Mouse (Mus musculus) CH12.LX (cell line): ENCODE measurements at regions not wholly inside any gene's neighbourhood (a gene's known extent, or its start where the extent isn't known, plus 50 kb on each side); places are given as distances from the start of the nearest gene placed in this dataset.

Experiments used
- DNase-seq: peaks from one replicate; pipeline ENCODE4 v3.0.0-alpha.2; 2013; ENCODE audit errors: extremely low read depth
- H3K27ac ChIP-seq: 2 replicates; pipeline ENCODE4 v1.5.1; 2012; ENCODE audit warnings: low read depth, mild to moderate bottlenecking, control low read depth, moderate library complexity; ENCODE audit not compliant: insufficient read depth
- H3K27me3 ChIP-seq: replicated peaks from 2 replicates; pipeline ENCODE3; 2012; ENCODE audit warnings: inconsistent platforms
- H3K36me3 ChIP-seq, 2 experiments: replicated peaks in 1 of 2; 2 replicates each; pipeline versions ENCODE3 to v1.6.1; 2012; ENCODE audit warnings: inconsistent platforms in 1 of 2, low read length in 1 of 2, mild to moderate bottlenecking in 1 of 2, mixed read lengths in 1 of 2, moderate library complexity in 1 of 2; ENCODE audit not compliant: control insufficient read depth in 1 of 2, insufficient read depth in 1 of 2
- H3K4me1 ChIP-seq, 2 experiments: 2 replicates each; pipeline ENCODE4 v1.6.1; 2012; ENCODE audit warnings: inconsistent platforms in 1 of 2, moderate library complexity in 1 of 2; ENCODE audit not compliant: insufficient read depth in 2 of 2, control insufficient read depth in 1 of 2
- H3K4me2 ChIP-seq: 2 replicates; pipeline ENCODE4 v1.6.1; 2012; ENCODE audit warnings: low read depth, mild to moderate bottlenecking, control low read depth; ENCODE audit not compliant: poor library complexity, insufficient read depth, severe bottlenecking
- H3K4me3 ChIP-seq, 3 experiments: fragments of 150-350 bp in 1 of 3; sonication (generic) in 1 of 3; replicated peaks in 1 of 3; 2 replicates each; pipeline versions ENCODE3 to v1.5.1; 2011 to 2012; ENCODE audit warnings: low read depth in 2 of 3, low read length in 2 of 3, mild to moderate bottlenecking in 2 of 3, moderate library complexity in 2 of 3, control low read depth in 1 of 3, improper control_type of control experiment in 1 of 3, inconsistent platforms in 1 of 3, mixed read lengths in 1 of 3; ENCODE audit not compliant: poor library complexity in 1 of 3
- H3K79me2 ChIP-seq: replicated peaks from 2 replicates; pipeline ENCODE4 v1.6.1; 2012; ENCODE audit warnings: mild to moderate bottlenecking, moderate library complexity; ENCODE audit not compliant: control insufficient read depth, poor library complexity, insufficient read depth, severe bottlenecking; ENCODE audit errors: extremely low read depth
- H3K9ac ChIP-seq: 2 replicates; pipeline ENCODE4 v1.6.1; 2012; ENCODE audit warnings: low read depth, mild to moderate bottlenecking, control low read depth, moderate library complexity; ENCODE audit not compliant: insufficient read depth
- H3K9me3 ChIP-seq: replicated peaks from 2 replicates; pipeline ENCODE3; 2012; ENCODE audit warnings: low read length, inconsistent platforms, mixed read lengths
- BHLHE40 ChIP-seq: IDR thresholded peaks from 2 replicates; pipeline ENCODE4 v1.6.1; 2011; ENCODE audit warnings: mild to moderate bottlenecking, low read depth, low read length, improper control_type of control experiment
- CHD2 ChIP-seq: IDR thresholded peaks from 2 replicates; pipeline ENCODE4 v1.6.1; 2011; ENCODE audit warnings: low read length, improper control_type of control experiment
- CTCF ChIP-seq, 2 experiments: IDR thresholded peaks in 1 of 2; conservative IDR thresholded peaks in 1 of 2; 2 replicates each; pipeline ENCODE4 v1.5.1; 2011 to 2012; ENCODE audit warnings: low read depth in 2 of 2, low read length in 2 of 2, improper control_type of control experiment in 1 of 2, inconsistent platforms in 1 of 2, mild to moderate bottlenecking in 1 of 2, moderate library complexity in 1 of 2
- ELF1 ChIP-seq: IDR thresholded peaks from 2 replicates; pipeline ENCODE4 v1.6.1; 2014; ENCODE audit warnings: low read depth, mild to moderate bottlenecking, inconsistent platforms, low read length, improper control_type of control experiment
- EP300 ChIP-seq: IDR thresholded peaks from 2 replicates; pipeline ENCODE4 v1.6.1; 2011; ENCODE audit warnings: low read length, improper control_type of control experiment
- GABPA ChIP-seq: IDR thresholded peaks from 2 replicates; pipeline ENCODE4 v1.6.1; 2012; ENCODE audit warnings: low read depth, low read length, improper control_type of control experiment, inconsistent platforms; ENCODE audit not compliant: insufficient replicate concordance
- HCFC1 ChIP-seq: IDR thresholded peaks from 2 replicates; pipeline ENCODE4 v1.6.1; 2012; ENCODE audit warnings: low read depth, mild to moderate bottlenecking, inconsistent platforms, low read length, improper control_type of control experiment
- JUN ChIP-seq: IDR thresholded peaks from 2 replicates; pipeline ENCODE4 v1.6.1; 2011; ENCODE audit warnings: low read depth, mild to moderate bottlenecking, low read length, improper control_type of control experiment, moderate library complexity; ENCODE audit not compliant: insufficient read depth
- MAFK ChIP-seq: IDR thresholded peaks from 2 replicates; pipeline ENCODE4 v1.6.1; 2011; ENCODE audit warnings: low read length, improper control_type of control experiment; ENCODE audit not compliant: insufficient replicate concordance
- MAX ChIP-seq: IDR thresholded peaks from 2 replicates; pipeline ENCODE4 v1.6.1; 2011; ENCODE audit warnings: low read length, improper control_type of control experiment
- MAZ ChIP-seq: IDR thresholded peaks from 2 replicates; pipeline ENCODE4 v1.6.1; 2012; ENCODE audit warnings: low read depth, mild to moderate bottlenecking, inconsistent platforms, low read length, improper control_type of control experiment, moderate library complexity
- MEF2A ChIP-seq: IDR thresholded peaks from 2 replicates; pipeline ENCODE4 v1.6.1; 2014; ENCODE audit warnings: low read depth, mild to moderate bottlenecking, inconsistent platforms, low read length, improper control_type of control experiment, borderline replicate concordance
- MXI1 ChIP-seq: IDR thresholded peaks from 2 replicates; pipeline ENCODE4 v1.6.1; 2011; ENCODE audit warnings: mild to moderate bottlenecking, low read depth, low read length, improper control_type of control experiment
- MYC ChIP-seq: IDR thresholded peaks from 2 replicates; pipeline ENCODE4 v1.6.1; 2011; ENCODE audit warnings: low read depth, mild to moderate bottlenecking, improper control_type of control experiment, low read length
- NELFE ChIP-seq: IDR thresholded peaks from 2 replicates; pipeline ENCODE4 v1.6.1; 2011; ENCODE audit warnings: low read depth, low read length, improper control_type of control experiment
- NRF1 ChIP-seq: IDR thresholded peaks from 2 replicates; pipeline ENCODE4 v1.6.1; 2014; ENCODE audit warnings: low read depth, mild to moderate bottlenecking, inconsistent platforms, low read length, improper control_type of control experiment, moderate library complexity
- PAX5 ChIP-seq: IDR thresholded peaks from 2 replicates; pipeline ENCODE4 v1.6.1; 2012; ENCODE audit warnings: low read length, inconsistent platforms, mixed read lengths
- POLR2AphosphoS2 ChIP-seq: IDR thresholded peaks from 2 replicates; pipeline ENCODE4 v1.6.1; 2011; ENCODE audit warnings: low read depth, low read length, improper control_type of control experiment
- RAD21 ChIP-seq: IDR thresholded peaks from 2 replicates; pipeline ENCODE4 v1.6.1; 2011; ENCODE audit warnings: low read depth, mild to moderate bottlenecking, low read length, improper control_type of control experiment, moderate library complexity
- RCOR1 ChIP-seq: conservative IDR thresholded peaks from 2 replicates; pipeline ENCODE4 v1.6.1; 2012; ENCODE audit warnings: low read depth, mild to moderate bottlenecking, inconsistent platforms, low read length, improper control_type of control experiment
- SIN3A ChIP-seq: IDR thresholded peaks from 2 replicates; pipeline ENCODE4 v1.6.1; 2012; ENCODE audit warnings: low read length, improper control_type of control experiment, inconsistent platforms
- SMC3 ChIP-seq: IDR thresholded peaks from 2 replicates; pipeline ENCODE4 v1.6.1; 2011; ENCODE audit warnings: low read depth, low read length, improper control_type of control experiment
- TBP ChIP-seq: conservative IDR thresholded peaks from 2 replicates; pipeline ENCODE4 v1.6.1; 2011; ENCODE audit warnings: low read depth, low read length, improper control_type of control experiment
- TCF12 ChIP-seq: IDR thresholded peaks from 2 replicates; pipeline ENCODE4 v1.6.1; 2014; ENCODE audit warnings: low read depth, mild to moderate bottlenecking, inconsistent platforms, low read length, improper control_type of control experiment
- UBTF ChIP-seq: IDR thresholded peaks from 2 replicates; pipeline ENCODE4 v1.6.1; 2012; ENCODE audit warnings: low read depth, mild to moderate bottlenecking, inconsistent platforms, low read length, improper control_type of control experiment, moderate library complexity
- USF2 ChIP-seq: conservative IDR thresholded peaks from 2 replicates; pipeline ENCODE4 v1.6.1; 2011; ENCODE audit warnings: low read depth, low read length, improper control_type of control experiment
- ZC3H11A ChIP-seq: IDR thresholded peaks from 2 replicates; pipeline ENCODE4 v1.6.1; 2012; ENCODE audit warnings: low read depth, mild to moderate bottlenecking, inconsistent platforms, low read length, improper control_type of control experiment
- ZKSCAN1 ChIP-seq: IDR thresholded peaks from 2 replicates; pipeline ENCODE4 v1.6.1; 2012; ENCODE audit warnings: low read depth, inconsistent platforms, low read length, improper control_type of control experiment, borderline replicate concordance
- ZMIZ1 ChIP-seq: IDR thresholded peaks from 2 replicates; pipeline ENCODE4 v1.6.1; 2012; ENCODE audit warnings: low read depth, mild to moderate bottlenecking, inconsistent platforms, low read length, improper control_type of control experiment
- ZNF384 ChIP-seq: IDR thresholded peaks from 2 replicates; pipeline ENCODE4 v1.6.1; 2012; ENCODE audit warnings: low read depth, low read length, improper control_type of control experiment, inconsistent platforms
- dilution Hi-C: fragments of 300-500 bp; cut with MboI; formaldehyde crosslinking; loops from 2 replicates; pipeline ENCODE4 v1.14.3; 2020; ENCODE audit warnings: low sequenced_read_pairs; ENCODE audit not compliant: extremely low pct_unique_long_range_greater_than_20kb, extremely low pct_ligation_motif_present
- in situ Hi-C: fragments of 300-500 bp; cut with MboI; formaldehyde crosslinking; loops from 3 replicates; pipeline ENCODE4 v1.14.3; 2019; ENCODE audit warnings: low sequenced_read_pairs, low pct_ligation_motif_present, low pct_unique_long_range_greater_than_20kb, mixed read lengths

DNA sequence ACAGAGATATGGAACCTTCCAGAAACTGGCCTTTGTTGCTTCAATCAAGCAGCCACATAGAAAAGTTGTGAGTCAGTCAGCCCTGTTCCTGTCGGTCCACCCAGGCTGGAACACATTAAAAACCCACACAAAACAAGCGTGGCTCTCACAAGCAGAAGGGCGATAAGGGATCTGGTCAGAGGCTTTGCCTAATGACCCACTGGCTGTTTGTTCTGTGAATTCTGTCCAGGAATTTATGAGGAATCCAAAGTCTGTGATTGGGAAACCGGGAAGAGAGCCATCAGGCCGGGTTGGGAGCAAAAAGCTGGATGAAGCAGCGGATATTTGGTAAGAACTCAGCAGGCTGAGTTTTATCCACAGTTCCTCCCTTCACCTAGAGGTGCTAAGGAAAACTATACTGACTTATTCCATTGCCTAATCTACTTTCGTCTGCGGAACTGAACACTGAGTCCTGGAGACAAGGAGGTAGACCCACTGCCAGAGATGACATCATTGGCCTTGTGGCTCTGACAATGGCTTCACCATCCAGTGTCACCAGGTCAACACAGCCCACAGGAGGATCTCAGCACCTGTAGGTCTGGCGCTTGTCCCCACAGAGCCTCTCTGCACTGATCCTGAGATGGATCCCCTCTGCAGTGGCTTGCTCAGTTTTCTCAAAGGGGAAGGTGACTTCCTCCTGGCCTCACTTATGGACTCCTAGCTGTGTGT is 228.5 kb downstream of the Fam43a start (continued):
- TF ChIP-seq ZMIZ1 (no peak), RAD21 (no peak)

DNA sequence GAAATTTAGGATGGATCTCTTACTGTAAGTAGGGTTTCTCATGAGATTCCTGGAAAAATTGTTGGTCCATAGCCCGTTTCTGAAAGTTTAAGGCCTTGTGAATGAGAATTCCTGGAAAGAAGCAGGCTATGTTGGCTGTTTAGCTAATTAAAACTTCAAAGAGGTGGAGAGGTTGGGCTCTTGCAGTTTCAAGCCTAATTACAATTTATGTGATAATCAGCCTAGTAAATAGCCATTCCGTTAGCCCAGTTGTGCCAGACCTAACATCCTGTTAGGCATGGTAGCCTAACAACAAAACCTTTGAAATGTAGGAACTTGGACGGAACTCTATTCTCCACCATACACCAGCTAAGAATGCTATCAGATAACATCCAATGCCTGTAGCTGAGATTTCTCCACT is 235.0 kb downstream of the Fam43a start:
- TF ChIP-seq NELFE, result no peak
- no peak for TF ChIP-seq PAX5
- TF ChIP-seq ZKSCAN1, result no peak
- no peak for TF ChIP-seq TCF12
- no peak for TF ChIP-seq CHD2
- 0 out of 2 replicates have a peak, but pooled peaks have one; percentile 26 for TF ChIP-seq EP300
- 0 out of 2 replicates have a peak, but pooled peaks have one; percentile 16 for TF ChIP-seq MAFK
- TF ChIP-seq TBP, result no peak
- TF ChIP-seq BHLHE40, result no peak
- TF ChIP-seq JUN, result no peak
- TF ChIP-seq, all 38 proteins: peak for 2
- Histone ChIP-seq H3K9ac (no peak overlapping the region), H3K4me2 (no peak overlapping the region), H3K79me2 (no peaks in the 10 kb centered on the region), H3K27me3 (no peaks in the 10 kb centered on the region), H3K27ac (no peak overlapping the region), H3K36me3 (no peaks in the 10 kb centered on the region), H3K4me1 (peaks cover 32 to 51% of the 10 kb centered on the region in 2 experiments), H3K4me3 (no peak overlapping the region), H3K9me3 (peaks cover 16% of the 10 kb centered on the region)
- in situ Hi-C loops (no loop called here), dilution Hi-C loops (no loop called here)
- no peak for DNase-seq

- H3K4me1 ChIP-seq, result peaks cover 21 to 40% of the 10 kb centered on the region in 2 experiments
- peak overlapping the region; percentile 78 for H3K27ac ChIP-seq
- in situ Hi-C loops, result no loop called here
- no peaks in the 10 kb centered on the region for H3K79me2 ChIP-seq
- peak overlapping the region; percentile 53 for H3K4me2 ChIP-seq
- dilution Hi-C loops, result no loop called here
- DNase-seq, result peak; percentile 94
- no peaks in the 10 kb centered on the region for H3K36me3 ChIP-seq
- peak overlapping the region; percentile 16; the same call in 1 of the 2 replicates for H3K9ac ChIP-seq
- H3K27me3 ChIP-seq, result no peaks in the 10 kb centered on the region
- H3K4me3 ChIP-seq, result peak overlapping the region in 1 of 3 experiments; percentile 5
- H3K9me3 ChIP-seq, result peaks cover 27% of the 10 kb centered on the region
- TF ChIP-seq NRF1 (no peak), MEF2A (peak; percentile 90), USF2 (no peak), ZC3H11A (no peak), ZMIZ1 (no peak), GABPA (no peak; the same call in 1 of the 2 replicates), HCFC1 (no peak), POLR2AphosphoS2 (no peak), BHLHE40 (peak; percentile 85), UBTF (no peak), NELFE (no peak), MYC (0 out of 2 replicates have a peak, but pooled peaks have one; percentile 66), RCOR1 (peak; percentile 86; the same call in 1 of the 2 replicates), SIN3A (no peak), MAZ (0 out of 2 replicates have a peak, but pooled peaks have one; percentile 24), ELF1 (no peak; the same call in 1 of the 2 replicates), ZNF384 (peak; percentile 70), CTCF (conservative IDR thresholded peaks at IDR 0.05 in 1 of 2, IDR thresholded peaks at IDR 0.05 in 1 of 2; ENCODE audit: low read depth in 2 of 2, low read length in 2 of 2) (no peak), MAX (no peak), MXI1 (no peak), SMC3 (no peak; the same call in 1 of the 2 replicates), CHD2 (peak; percentile 74)
Observed at GRCm38 (mm10) chr16:30835678-30836077, 236.2 kb downstream of the Fam43a start.
